Mouse (Mus musculus) forebrain, embryonic 13.5 days (tissue): ENCODE data around the gene Mrpl54. TPM values are rescaled to one million over a fixed set of nuclear protein-coding genes. Genes with fewer than 3 reads are reported as not detected.

ENCODE experiments used
- ATAC-seq: fragments of 200-750 bp; cut with Nextera tagmentation; 2 replicates; pipeline ENCODE4 v1.8.0; 2017
- H3K27ac ChIP-seq: fragments of 300-500 bp; sonication (generic); 2 replicates; pipeline ENCODE4 v1.5.1; 2015; ENCODE audit warnings: inconsistent platforms, mild to moderate bottlenecking, moderate library complexity
- H3K27me3 ChIP-seq: fragments of 300-500 bp; sonication (generic); 2 replicates; pipeline ENCODE4 v1.6.1; 2015; ENCODE audit warnings: mild to moderate bottlenecking, inconsistent platforms
- H3K36me3 ChIP-seq: fragments of 300-500 bp; sonication (generic); 2 replicates; pipeline ENCODE4 v1.6.1; 2015; ENCODE audit warnings: mild to moderate bottlenecking, inconsistent platforms; ENCODE audit not compliant: poor library complexity, severe bottlenecking
- H3K4me1 ChIP-seq: fragments of 300-500 bp; sonication (generic); 2 replicates; pipeline ENCODE4 v1.6.1; 2015; ENCODE audit warnings: inconsistent platforms
- H3K4me2 ChIP-seq: fragments of 300-500 bp; sonication (generic); 2 replicates; pipeline ENCODE4 v1.6.1; 2015; ENCODE audit warnings: inconsistent platforms, mild to moderate bottlenecking, moderate library complexity
- H3K4me3 ChIP-seq: fragments of 300-500 bp; sonication (generic); 2 replicates; pipeline ENCODE4 v1.5.1; 2015; ENCODE audit warnings: mild to moderate bottlenecking, inconsistent platforms
- H3K9ac ChIP-seq: fragments of 300-500 bp; sonication (generic); 2 replicates; pipeline ENCODE4 v1.6.1; 2015; ENCODE audit warnings: mild to moderate bottlenecking, inconsistent platforms
- H3K9me3 ChIP-seq: fragments of 300-500 bp; sonication (generic); replicated peaks from 2 replicates; pipeline ENCODE4 v1.6.1; 2016; ENCODE audit warnings: inconsistent platforms
- WGBS: fragments of 180-500 bp; shearing (Covaris S2); methylation state at CpG from one replicate; pipeline ENCODE4 v1.1.7; 2015; 5-methylcytosine and 5-hydroxymethylcytosine counted together
- polyA plus RNA-seq: library from polyadenylated mRNA; unstranded; fragments of >200 nt; fragmentation: Nextera tagmentation; extraction: Ambion mirVana; gene quantifications from 2 replicates; pipeline ENCODE4 v1.2.1, GENCODE M21; 2015

Mrpl54 gene
- 134 and 135 TPM in 2 replicates for polyA plus RNA-seq

DNA sequence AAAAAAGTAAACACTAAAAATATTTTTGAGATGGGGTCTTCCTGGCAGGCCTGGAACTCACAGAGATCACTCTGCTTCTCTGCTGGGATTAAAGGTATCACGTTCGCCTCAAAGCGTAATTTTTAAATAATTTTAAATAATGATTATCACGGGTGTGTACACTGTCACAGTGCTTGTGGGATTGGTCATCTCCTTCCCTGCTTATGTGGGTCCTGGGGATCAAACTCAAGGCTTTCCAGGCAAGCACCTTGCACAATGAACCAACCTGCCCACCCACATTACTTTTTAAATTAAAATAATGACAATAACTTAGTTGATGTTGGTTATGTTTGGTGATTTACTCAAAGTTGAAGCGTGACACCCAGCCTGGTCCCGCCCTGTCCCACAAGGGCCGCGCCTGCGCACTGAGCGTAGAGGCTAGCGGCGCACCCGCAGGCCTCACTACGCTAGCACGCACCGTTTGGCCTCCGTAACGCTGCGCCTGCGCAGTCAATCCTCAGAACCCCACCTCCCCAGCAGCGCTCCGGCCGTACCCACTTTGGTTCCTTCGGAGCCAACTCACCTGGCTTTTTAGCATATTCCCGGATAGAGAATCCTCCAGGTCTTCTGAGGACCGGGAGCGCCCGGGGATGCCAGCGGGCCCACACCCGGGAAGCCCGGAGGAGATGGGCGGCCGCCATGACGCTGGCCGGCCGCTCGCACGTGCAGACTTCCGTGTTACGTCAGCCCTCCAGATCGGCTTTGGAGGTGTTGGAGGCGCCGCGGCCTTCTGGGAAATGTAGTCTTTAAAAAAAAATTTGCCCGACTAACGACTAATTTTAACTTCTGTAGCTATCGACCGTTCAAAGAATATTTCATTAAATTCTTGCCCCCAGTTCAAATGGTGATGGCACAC lies at the start of gene Mrpl54, which contains the start of gene Apba3:
TSS of gene Mrpl54 (minus strand) at position 724 of the 895 bp plus-strand sequence.
TSS of gene Apba3 (plus strand) at position 750 of the 895 bp plus-strand sequence.
- peak within 1 kb of the TSS; percentile 79 for H3K4me2 ChIP-seq
- H3K4me3 ChIP-seq = peak within 1 kb of the TSS; percentile 64
- H3K9ac ChIP-seq = peak within 1 kb of the TSS; percentile 72
- H3K4me1 ChIP-seq = peaks cover 24% of the 10 kb centered on the region
- H3K36me3 ChIP-seq = peaks cover 54% of the 10 kb centered on the region
- H3K27ac ChIP-seq = peak within 1 kb of the TSS; percentile 66; the same call in 1 of the 2 replicates
- no peaks in the 10 kb centered on the region for H3K27me3 ChIP-seq
- under 1% methylated on average over 48 of the region's 48 CpGs for WGBS
- peak; percentile 94 for ATAC-seq
- H3K9me3 ChIP-seq = no peaks in the 10 kb centered on the region

DNA sequence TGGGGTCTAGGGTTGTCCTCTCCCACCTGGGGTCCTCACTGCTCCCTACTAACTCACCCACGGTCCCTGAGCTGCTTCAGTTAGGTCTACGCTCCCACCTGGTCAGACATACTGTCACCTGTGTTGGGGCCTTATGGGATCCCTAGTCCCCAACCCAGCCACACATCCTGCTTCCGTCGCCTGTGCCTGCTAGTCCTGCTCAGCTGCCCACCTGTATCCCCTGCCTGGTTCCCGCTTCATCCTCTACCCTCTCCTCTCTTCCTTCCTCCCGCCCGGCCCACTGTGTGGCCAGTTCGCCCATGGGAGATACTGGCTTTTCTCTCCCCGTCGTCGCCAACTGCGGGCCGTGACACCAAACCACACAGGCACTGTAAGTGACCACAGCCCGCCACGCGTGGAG lies 48.9 kb upstream of the Mrpl54 start:
- Histone ChIP-seq H3K4me2 (no peak overlapping the region), H3K27me3 (no peaks in the 10 kb centered on the region), H3K4me3 (no peak overlapping the region), H3K27ac (no peak overlapping the region), H3K36me3 (peaks cover 77% of the 10 kb centered on the region), H3K9ac (no peak overlapping the region), H3K4me1 (peaks cover 26% of the 10 kb centered on the region), H3K9me3 (no peaks in the 10 kb centered on the region)
- ATAC-seq = no peak
- 94% methylated on average over 16 of the region's 16 CpGs for WGBS

GRCm38 (mm10) chr10:81314201-81314600 lies 47.5 kb upstream of the Mrpl54 start:
- Histone ChIP-seq H3K9me3 (no peaks in the 10 kb centered on the region), H3K36me3 (peaks cover 91% of the 10 kb centered on the region), H3K9ac (no peak overlapping the region), H3K4me1 (peaks cover 19% of the 10 kb centered on the region), H3K4me2 (no peak overlapping the region), H3K27me3 (no peaks in the 10 kb centered on the region), H3K27ac (no peak overlapping the region), H3K4me3 (no peak overlapping the region)
- ATAC-seq = no peak
- WGBS = 82% methylated on average over 7 of the region's 7 CpGs

- no peak overlapping the region for H3K4me2 ChIP-seq
- no peak overlapping the region for H3K9ac ChIP-seq
- H3K27ac ChIP-seq = no peak overlapping the region
- no peak overlapping the region for H3K4me3 ChIP-seq
- peaks cover 12% of the 10 kb centered on the region for H3K4me1 ChIP-seq
- no peak for ATAC-seq
- 93% methylated on average over 13 of the region's 13 CpGs for WGBS
- H3K36me3 ChIP-seq = peaks cover 94% of the 10 kb centered on the region
- no peaks in the 10 kb centered on the region for H3K9me3 ChIP-seq
- no peaks in the 10 kb centered on the region for H3K27me3 ChIP-seq
Measured at GRCm38 (mm10) chr10:81313581-81313980, 46.8 kb upstream of the Mrpl54 start.

GRCm38 (mm10) chr10:81309571-81309970 lies 42.8 kb upstream of the Mrpl54 start:
- Histone ChIP-seq H3K27me3 (no peaks in the 10 kb centered on the region), H3K4me1 (no peaks in the 10 kb centered on the region), H3K9ac (no peak overlapping the region), H3K4me2 (no peak overlapping the region), H3K4me3 (no peak overlapping the region), H3K9me3 (no peaks in the 10 kb centered on the region), H3K36me3 (peaks cover 91% of the 10 kb centered on the region), H3K27ac (no peak overlapping the region)
- no peak for ATAC-seq
- 90% methylated on average over 5 of the region's 5 CpGs for WGBS

DNA sequence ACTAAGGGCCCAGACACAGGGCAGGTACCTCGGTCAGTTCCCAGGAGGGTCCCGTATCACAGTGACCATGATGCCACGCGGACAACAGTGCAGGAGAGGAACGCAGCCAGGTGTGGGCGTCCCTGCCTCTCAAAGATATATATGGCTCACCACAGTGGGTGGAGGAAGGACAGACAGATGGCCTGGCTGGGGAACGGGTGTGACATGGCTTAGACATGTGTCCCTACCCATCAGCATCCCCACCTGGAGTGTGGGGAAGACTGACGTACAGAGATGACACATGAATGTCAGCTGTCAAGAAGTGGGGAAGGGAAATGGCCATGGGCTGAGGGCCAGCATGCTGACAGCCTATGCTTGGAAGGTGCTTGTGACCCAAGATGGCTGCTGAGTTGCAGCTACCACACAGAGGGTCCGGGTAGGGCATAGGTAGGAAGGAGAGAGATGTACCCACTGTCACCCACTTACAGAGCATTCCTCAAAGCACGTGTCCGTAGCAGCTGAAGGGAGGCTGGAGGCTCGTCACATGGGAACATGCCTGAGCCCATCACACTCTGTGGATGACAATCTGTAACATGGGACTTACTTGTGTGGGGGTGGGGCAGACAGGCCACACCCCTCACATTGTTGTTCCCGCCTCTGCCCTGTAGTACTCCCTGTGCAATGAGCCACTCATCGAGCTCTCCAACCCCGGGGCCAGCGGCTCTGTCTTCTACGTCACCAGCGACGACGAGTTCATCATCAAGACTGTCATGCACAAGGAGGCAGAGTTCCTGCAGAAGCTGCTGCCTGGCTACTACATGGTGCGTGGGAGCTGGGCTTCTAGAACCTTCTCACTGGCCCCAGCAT lies 40.3 kb upstream of the Mrpl54 start:
- peaks cover 66% of the 10 kb centered on the region for H3K36me3 ChIP-seq
- no peak overlapping the region for H3K4me3 ChIP-seq
- no peaks in the 10 kb centered on the region for H3K27me3 ChIP-seq
- H3K27ac ChIP-seq = no peak overlapping the region
- H3K4me1 ChIP-seq = peaks cover 14% of the 10 kb centered on the region
- H3K9ac ChIP-seq = no peak overlapping the region
- H3K4me2 ChIP-seq = no peak overlapping the region
- no peaks in the 10 kb centered on the region for H3K9me3 ChIP-seq
- WGBS = 95% methylated on average over 21 of the region's 21 CpGs
- no peak for ATAC-seq

- WGBS = 91% methylated on average over 12 of the region's 12 CpGs
Measured at GRCm38 (mm10) chr10:81306173-81306668, 39.5 kb upstream of the Mrpl54 start.

DNA sequence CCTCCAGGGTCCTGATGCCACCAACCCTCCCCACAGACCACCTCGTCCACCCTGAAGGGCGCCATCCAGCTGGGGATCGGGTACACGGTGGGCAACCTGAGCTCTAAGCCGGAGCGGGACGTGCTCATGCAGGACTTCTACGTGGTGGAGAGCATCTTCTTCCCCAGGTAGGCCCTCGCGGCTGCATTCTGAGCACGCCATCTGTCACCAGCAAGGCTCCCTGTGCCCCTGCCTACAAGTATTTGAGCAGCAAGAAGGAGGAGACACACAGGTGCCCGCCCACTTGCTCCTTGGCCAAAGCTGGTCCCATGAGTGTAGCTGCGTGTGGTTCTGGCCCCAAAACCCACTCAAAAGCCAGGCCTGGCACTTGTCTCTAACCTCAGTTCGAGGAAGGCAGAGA lies 38.9 kb upstream of the Mrpl54 start:
- 94% methylated on average over 14 of the region's 14 CpGs for WGBS
- Histone ChIP-seq H3K36me3 (peaks cover 52% of the 10 kb centered on the region), H3K4me3 (no peak overlapping the region), H3K27ac (no peak overlapping the region), H3K9ac (no peak overlapping the region), H3K9me3 (no peaks in the 10 kb centered on the region), H3K27me3 (no peaks in the 10 kb centered on the region), H3K4me1 (peaks cover 16% of the 10 kb centered on the region), H3K4me2 (no peak overlapping the region)
- no peak for ATAC-seq

More at GRCm38 (mm10) chr10:81306173-81306668, 39.5 kb upstream of the Mrpl54 start:
- H3K27me3 ChIP-seq = no peaks in the 10 kb centered on the region
- peaks cover 58% of the 10 kb centered on the region for H3K36me3 ChIP-seq
- no peak overlapping the region for H3K27ac ChIP-seq
- H3K4me2 ChIP-seq = no peak overlapping the region
- H3K9me3 ChIP-seq = no peaks in the 10 kb centered on the region
- peaks cover 16% of the 10 kb centered on the region for H3K4me1 ChIP-seq
- no peak overlapping the region for H3K4me3 ChIP-seq
- H3K9ac ChIP-seq = no peak overlapping the region
- ATAC-seq = no peak

DNA sequence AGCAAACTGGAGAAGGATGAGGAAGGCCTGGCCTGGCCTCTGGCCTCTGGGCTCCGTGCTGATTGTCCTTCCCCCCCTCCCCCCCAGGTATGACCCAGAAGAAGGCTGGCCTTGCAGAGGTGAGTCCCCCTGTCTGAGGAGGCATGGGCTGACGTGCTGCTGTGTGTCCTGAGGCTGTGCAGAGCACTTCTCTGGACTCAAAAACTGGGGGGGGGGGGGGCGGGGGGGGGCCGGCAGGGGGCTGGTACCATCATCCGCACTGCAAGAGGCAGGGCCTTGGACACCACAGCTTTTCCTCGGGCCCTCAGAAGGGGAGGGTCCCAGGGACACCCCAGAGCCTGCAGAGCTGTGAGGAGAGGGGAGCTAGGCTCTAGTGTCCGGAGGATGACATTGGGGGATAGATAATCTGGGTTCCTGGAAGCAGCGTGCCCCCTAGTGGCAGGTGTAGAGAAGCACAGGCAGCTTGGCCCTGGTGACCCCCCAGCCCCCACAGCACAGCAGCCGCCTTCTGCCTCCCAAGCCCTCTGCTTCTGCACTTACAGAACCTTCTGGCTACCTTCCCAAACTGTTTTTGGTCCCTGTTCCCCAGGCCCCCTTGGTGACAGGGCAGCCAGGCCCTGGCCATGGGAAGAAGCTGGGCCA lies 38.0 kb upstream of the Mrpl54 start:
- ATAC-seq = 0 out of 2 replicates have a peak, but pooled peaks have one; percentile 41

GRCm38 (mm10) chr10:81303761-81304160 lies 37.0 kb upstream of the Mrpl54 start:
- Histone ChIP-seq H3K27ac (no peak overlapping the region), H3K9ac (no peak overlapping the region)
- 87% methylated on average over 7 of the region's 7 CpGs for WGBS

More for the DNA sequence above, 38.0 kb upstream of the Mrpl54 start:
- Histone ChIP-seq H3K4me3 (no peak overlapping the region), H3K4me2 (no peak overlapping the region), H3K27ac (no peak overlapping the region), H3K4me1 (peaks cover 16% of the 10 kb centered on the region), H3K9ac (no peak overlapping the region), H3K27me3 (no peaks in the 10 kb centered on the region), H3K36me3 (peaks cover 43% of the 10 kb centered on the region), H3K9me3 (no peaks in the 10 kb centered on the region)
- WGBS = 27% methylated on average over 7 of the region's 9 CpGs

GRCm38 (mm10) chr10:81303258-81303657 lies 36.5 kb upstream of the Mrpl54 start:
- no peak overlapping the region for H3K4me3 ChIP-seq
- peaks cover 16% of the 10 kb centered on the region for H3K4me1 ChIP-seq
- H3K4me2 ChIP-seq = no peak overlapping the region
- 78% methylated on average over 10 of the region's 10 CpGs for WGBS
- no peak overlapping the region for H3K9ac ChIP-seq
- no peak for ATAC-seq
- peak overlapping the region; percentile 35; the same call in 1 of the 2 replicates for H3K27ac ChIP-seq
- no peaks in the 10 kb centered on the region for H3K9me3 ChIP-seq
- no peaks in the 10 kb centered on the region for H3K27me3 ChIP-seq
- H3K36me3 ChIP-seq = peaks cover 29% of the 10 kb centered on the region

More at GRCm38 (mm10) chr10:81303761-81304160, 37.0 kb upstream of the Mrpl54 start:
- H3K27me3 ChIP-seq = no peaks in the 10 kb centered on the region
- no peak for ATAC-seq
- H3K4me2 ChIP-seq = no peak overlapping the region
- H3K36me3 ChIP-seq = peaks cover 33% of the 10 kb centered on the region
- H3K4me3 ChIP-seq = no peak overlapping the region
- H3K4me1 ChIP-seq = peaks cover 16% of the 10 kb centered on the region
- H3K9me3 ChIP-seq = no peaks in the 10 kb centered on the region
